Mouse (Mus musculus): ENCODE results near the gene Nav2.

DNA sequence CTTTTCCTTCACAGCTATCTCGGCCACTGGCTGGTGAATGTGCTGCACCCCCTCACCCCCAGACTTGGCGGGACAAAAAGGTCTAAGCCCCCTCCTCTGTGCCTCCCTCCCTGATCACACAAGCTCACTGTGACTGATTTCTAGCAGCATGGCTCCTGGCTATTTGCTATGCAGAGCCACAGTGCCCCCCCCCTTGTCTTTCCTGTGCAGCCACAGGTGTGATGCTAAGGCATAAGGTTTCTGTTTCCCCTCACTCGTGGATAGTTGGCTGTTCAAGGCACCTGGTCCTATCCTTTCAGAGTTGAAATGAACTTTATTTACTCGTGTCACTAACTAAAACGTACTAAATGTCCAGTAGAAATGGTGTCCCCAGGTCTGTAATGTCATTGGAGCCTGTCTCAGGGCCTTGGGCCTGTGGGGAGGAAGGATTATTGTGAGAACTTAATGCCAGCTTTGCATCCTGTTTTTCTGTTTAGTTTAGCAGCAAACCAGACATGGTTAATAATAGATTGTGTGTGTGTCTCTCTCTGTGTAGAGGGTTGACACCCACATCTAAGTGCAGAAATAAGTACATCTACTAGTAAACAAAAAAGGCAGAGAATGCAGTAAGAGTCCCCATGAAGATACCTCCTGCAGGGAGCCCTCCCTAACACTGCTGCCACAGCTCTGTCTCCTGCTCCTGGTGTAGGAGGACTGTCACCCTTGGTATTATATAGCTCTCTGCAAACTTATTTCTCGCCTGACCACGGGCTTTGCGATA, 7.9 kb upstream of the Nav2 start:
- TF ChIP-seq POLR2A (IDR thresholded peaks at IDR 0.05; ENCODE audit: low read depth, low read length) (no peak), CTCF (conservative IDR thresholded peaks at IDR 0.05 in 1 of 2, IDR thresholded peaks at IDR 0.05 in 1 of 2; ENCODE audit: low read depth in 2 of 2, low read length in 2 of 2) (no peak), MAZ (IDR thresholded peaks at IDR 0.05; ENCODE audit: low read depth, low read length) (no peak)
